Mouse (Mus musculus) kidney, postnatal 14 days (tissue): ENCODE measurements at regions not wholly inside any gene's neighbourhood (a gene's known extent, or its start where the extent isn't known, plus 50 kb on each side); places are given as distances from the start of the nearest gene placed in this dataset.

Experiments
- DNase-seq: peaks from one replicate; pipeline ENCODE4 v3.0.0; 2022; ENCODE audit warnings: mixed read lengths

GRCm38 (mm10) chr17:54821059-54821458 is 522.2 kb upstream of the Slc5a7 start:
- DNase-seq, result no peak

- DNase-seq, result no peak
Observed at GRCm38 (mm10) chr17:54853631-54854030, 554.8 kb upstream of the Slc5a7 start.

- DNase-seq, result peak; percentile 1
Observed at GRCm38 (mm10) chr17:54896198-54896597, 549.0 kb upstream of the St6gal2 start.

GRCm38 (mm10) chr17:54929181-54929715 is 515.9 kb upstream of the St6gal2 start:
- no peak for DNase-seq

GRCm38 (mm10) chr17:54943380-54944047 is 501.7 kb upstream of the St6gal2 start:
- DNase-seq, result no peak

- DNase-seq, result no peak
Observed at GRCm38 (mm10) chr17:54944288-54944931, 500.8 kb upstream of the St6gal2 start.
